Mouse (Mus musculus): ENCODE data around the gene Acvr1.
A peak's percentile ranks its signal among the peaks of the same experiment; 100 is the strongest.

Acvr1 gene

GRCm38 (mm10) chr2:58516000-58516399 is 51.0 kb downstream of the Acvr1 start:
- no peak for DNase-seq

DNA sequence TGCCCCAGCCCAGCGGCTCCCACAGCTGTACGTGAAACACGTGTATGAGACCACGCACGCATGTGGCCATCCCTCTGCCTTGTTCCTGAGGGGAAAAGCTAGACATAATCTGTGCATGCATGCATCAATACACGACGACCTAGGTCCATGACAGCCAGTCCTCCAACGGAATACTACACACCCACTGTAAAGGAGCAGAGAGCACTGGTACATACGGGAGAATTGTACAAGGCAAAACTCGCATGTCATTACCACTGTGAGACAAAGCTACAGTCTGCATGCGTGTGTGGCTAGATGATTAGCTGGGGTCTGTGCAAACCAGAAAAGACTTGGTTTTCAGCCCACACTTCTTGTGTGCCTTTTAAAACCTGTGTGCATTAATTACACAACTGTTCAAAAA is 52.5 kb downstream of the Acvr1 start:
- no peak for DNase-seq

- DNase-seq: no peak
These were observed 53.7 kb downstream of the Acvr1 start for GRCm38 (mm10) chr2:58513212-58513611.

DNA sequence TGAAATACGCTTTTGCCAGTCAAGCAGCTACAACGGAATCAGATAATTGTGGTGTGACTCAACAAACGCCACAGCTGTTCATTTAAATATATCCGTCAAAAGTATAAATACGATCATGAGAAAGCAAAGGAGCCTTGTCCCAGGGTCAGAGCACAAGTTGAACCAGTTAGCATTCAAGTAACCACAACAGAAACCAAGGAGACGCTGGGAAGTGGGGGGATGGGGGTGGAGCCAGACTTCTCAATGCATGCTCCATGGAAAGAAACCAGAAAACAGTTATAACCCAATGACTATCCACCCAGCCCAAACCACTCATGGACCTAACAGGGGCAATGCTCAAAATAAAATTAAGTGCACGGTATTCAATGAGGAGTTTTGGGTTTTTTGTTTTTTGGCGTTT is 56.8 kb downstream of the Acvr1 start:
- DNase-seq: peak in 1 of 2 experiments; percentile 42

- DNase-seq: no peak
These were observed 61.5 kb downstream of the Acvr1 start for GRCm38 (mm10) chr2:58505306-58506090.

DNA sequence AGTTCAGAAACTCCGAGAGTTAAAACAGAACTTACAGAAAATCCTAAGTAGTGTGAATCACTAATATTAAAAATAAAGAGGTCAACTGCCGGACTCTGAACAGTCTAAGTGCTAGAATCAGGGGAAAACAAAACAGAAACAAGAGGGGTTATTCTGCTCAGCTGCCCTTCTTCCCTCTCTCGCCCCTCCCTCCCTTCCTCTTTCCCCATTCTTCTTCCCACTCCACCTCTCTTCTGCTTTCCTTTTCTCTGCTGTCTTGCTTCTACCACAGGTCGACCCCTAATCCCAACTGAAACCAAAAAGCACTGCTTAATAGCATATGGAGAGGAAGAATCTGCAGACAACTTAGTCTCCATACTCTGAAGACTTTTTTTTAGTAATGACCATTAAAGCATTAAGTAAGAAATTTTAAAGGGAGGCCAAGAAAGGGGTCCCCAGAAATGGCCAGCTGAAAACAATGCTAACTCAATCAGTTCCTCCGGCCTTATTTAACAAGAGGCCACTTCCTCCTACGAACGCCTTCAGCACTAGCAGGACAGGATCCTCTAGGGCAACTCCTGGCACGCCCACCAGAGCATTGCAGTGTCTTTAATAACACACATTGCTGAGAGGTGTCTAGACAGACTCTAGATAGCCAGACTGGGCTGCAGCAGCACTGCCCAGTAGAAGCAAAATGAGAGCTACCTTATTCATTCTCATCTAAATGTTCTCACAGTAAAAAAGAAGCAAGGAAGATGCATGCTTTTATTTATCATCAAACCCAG is 70.1 kb downstream of the Acvr1 start:
- no peak for DNase-seq

DNA sequence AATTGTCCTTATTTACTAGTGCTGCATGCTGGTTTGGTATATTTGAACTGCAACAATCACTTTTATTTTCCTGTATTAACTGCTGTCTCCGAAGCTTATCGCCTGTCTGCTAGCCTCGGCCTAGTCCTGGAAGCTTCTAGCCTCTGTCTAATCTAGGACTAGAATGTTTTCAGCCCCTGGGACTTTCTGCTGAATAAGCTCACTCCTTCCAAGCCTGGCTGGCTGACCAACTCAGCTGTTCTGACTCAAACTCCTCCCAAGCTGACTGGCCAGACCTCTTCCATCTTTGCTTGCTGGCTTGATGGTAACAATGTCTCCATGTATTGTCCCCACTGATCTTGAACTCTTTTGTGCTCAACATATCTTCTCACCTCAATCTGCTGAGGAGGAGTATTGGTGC is 71.7 kb downstream of the Acvr1 start:
- DNase-seq: no peak

DNA sequence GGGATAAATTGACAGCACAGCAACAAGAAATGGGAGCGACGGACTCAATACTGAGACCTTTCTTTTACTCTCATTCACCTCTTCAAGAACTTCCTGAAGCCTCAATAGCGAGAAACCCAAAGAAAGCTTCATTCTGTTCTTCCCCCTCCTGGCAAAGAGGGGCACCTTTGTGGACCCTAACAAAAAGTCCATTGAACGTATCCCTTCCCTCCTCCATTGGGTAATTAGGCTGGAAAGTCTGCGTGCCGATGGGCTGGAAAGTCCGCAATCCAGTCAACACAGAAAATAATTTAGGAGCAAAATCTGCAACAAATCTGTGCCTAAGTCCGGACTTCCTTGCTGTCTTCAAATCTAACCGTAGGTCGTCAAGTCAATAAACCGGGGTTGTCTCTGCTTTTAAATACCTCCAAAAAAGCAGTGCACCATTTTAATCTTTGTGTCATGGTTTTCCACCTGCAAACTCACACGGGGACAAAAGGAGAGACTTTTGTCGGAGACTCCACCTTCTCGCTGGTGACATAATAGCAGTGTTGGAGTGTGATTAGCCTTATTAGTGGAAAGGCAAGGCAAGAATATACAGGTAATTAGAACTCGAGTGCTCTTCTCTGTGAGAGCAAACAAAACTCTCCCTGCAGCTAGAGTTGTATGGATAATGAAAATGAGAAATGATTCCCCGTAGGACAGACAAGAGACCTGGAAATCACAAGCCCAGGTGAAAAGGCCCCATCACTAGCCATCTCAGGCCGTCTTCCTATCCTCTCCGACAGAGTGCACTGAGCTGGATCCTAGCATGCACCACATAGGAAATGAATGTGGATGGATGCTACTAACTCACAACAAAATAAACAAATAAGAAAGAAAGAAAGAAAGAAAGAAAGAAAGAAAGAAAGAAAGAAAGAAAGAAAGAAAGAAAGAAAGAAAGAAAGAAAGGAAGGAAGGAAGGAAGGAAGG is 73.0 kb downstream of the Acvr1 start:
- DNase-seq: no peak

DNA sequence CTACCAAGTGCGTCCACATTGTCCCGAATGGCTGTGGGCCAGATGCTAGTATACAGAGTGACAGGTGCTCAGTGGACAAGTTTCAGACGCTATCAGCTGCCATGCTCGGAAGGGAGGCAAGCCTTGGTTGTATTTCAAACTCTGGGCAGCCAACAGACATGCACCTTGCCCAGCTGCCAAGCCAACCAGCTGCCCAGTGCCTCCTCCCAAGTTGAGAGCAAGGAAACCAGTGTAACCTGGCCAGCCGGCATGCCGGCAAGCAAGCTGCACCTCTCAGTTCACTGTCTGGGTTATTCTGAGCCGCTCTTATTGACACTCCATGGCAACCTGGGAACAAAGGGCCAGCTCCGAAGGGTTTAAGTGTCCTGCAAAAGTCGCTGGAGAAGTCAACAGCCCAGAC is 77.7 kb downstream of the Acvr1 start:
- peak; percentile 76 to 86 for DNase-seq

DNA sequence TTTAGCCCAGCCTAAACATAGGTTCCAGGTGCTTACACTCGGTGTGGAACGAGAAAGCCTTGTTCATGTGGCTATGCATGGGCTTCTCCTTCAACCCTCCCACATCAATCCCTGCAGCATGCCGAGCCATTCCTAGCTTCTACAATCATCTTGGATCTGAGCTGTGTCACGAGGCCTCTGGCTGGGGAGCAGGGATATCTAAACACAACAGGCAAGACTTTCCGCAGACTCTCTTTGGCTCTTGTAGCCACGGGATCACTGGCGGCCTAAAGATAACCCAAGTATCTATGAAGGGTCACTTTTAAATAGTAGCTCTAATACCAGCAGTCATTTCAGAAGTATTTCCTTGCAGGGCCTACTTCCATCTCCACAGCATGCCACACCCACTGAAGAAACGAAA is 78.6 kb downstream of the Acvr1 start:
- no peak for DNase-seq

DNA sequence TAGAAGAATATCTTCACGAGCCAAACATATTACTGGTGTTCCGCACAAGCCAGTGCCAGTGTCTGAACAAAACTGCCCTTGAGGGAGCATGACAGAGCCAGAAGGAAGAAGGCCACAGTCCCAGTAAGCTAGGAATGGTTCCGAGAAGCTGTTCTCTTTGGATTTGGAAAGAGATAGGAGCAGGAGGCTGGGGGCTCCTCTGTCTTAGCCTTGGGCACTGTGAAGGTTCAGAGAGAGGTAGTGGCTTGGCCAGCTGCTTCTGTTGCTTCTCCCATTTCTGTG is 79.7 kb downstream of the Acvr1 start:
- DNase-seq: no peak

DNA sequence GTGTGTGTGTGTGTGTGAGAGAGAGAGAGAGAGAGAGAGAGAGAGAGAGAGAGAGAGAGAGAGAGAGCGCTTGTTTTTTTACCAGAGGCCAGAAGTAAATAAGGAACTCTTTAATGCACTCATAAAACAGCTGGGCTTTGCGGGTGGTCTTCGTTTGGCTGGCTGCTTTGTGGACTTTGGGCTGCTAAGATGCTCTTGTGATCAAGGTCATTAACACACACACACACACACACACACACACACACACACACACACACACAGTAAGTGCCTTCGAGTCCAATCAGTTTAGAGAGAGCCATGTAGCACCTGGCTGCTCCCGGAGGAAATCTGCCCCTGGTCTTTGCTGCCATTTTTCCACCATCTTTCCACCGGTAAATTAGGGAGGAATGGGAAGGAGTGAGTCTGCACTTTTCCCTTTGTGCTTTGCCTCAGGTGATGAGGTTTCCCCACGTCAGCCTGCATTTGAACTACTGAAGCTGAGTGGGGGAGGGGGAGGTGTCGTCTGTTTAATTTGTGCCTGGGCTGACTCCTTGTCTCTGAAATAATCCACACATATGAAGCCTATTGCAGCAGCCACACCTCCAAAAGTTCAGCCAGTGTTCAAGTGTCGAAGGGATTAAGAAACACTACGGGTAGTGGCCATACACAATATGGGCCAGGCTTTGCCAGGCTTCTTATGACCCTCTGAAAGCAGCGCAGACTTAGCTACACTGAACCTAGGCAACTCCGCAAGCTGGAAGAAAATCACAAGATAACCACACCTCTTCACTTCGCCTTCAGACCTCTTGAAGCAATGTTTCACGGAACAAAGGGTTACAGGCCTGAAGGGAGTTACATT is 80.3 kb downstream of the Acvr1 start:
- peak; percentile 37 to 64 for DNase-seq

GRCm38 (mm10) chr2:58485683-58486082 is 81.3 kb downstream of the Acvr1 start:
- no peak for DNase-seq

DNA sequence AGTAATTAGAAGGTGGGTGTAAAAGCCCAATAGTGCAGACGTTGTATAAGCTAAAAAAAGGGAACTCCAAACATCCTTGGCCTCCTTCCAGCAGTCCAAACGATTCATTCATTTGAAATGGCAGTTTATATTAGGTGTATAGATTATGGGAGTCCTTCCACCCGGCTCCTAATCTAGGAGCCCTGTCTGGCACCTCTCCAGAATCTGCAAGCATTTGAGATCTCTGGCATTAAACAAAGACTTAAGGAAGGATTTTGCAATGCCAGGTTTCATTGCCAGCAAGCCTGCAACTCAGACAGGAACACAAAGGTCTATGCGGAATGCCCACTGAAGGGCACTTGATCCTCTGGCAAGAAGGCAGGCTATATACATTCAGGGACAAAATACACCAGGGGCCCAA is 81.8 kb downstream of the Acvr1 start:
- peak; percentile 62 to 77 for DNase-seq

DNA sequence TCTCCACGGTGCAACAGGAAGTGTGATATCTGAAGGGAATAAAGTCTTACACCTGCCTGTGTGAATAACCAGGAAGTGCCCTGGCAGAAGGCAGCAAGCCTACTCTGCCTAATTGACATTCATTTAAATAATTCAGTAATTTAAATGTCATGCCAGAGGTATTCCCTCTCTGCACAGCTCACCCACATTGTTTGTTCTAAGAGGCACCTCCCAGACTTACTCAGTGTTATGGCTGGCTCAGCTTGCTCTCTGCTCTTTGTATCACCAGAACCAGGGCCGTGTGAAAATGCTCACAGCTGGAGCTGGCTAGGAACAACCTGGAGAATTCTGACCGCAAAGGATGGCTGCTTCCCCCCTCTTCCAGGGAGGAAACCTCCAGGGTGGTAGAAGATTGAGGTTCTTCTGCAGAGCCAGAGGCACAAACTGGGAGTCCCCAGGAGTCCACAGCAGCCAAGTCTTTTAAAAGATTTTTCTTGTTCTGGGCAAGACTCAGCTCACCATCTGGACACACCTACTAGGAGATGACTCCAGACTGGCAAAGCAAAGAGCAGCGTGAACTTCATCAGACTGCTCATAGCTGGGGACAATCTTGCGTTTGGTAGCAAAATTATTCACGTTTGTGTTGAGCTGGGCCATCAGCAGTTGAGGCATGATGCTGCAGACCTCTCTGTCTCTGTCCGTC is 82.5 kb downstream of the Acvr1 start:
- DNase-seq: no peak

DNA sequence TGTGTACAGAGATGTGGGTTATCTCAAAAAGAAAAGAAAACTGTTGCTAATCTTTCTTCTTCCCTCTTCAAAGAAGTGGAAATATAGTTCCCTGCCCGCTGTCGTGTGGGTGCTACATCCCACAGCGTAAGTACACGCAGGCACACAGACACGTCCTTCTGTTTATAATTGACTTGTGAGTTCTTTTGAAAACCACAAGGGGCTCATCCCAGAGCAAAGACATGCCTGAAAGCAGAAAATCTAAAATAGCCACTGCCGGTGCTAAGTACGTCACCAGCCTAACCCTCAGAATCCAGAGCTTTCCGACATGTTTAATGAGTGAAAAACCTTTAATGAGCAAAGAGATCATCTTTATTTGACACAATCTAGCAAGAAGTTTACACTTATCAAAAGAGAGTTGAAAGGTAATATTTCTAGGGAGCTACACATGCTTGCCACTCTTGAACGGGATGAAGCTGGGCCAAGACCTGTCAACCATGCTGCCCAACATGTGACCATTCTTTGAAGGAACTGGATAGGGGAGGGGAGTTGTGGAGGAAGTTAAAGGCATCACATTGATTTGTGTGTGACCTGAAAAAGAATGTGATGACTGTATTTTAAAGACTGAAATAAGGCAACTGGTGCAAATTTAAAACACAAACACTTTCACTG is 85.4 kb downstream of the Acvr1 start:
- no peak for DNase-seq

DNA sequence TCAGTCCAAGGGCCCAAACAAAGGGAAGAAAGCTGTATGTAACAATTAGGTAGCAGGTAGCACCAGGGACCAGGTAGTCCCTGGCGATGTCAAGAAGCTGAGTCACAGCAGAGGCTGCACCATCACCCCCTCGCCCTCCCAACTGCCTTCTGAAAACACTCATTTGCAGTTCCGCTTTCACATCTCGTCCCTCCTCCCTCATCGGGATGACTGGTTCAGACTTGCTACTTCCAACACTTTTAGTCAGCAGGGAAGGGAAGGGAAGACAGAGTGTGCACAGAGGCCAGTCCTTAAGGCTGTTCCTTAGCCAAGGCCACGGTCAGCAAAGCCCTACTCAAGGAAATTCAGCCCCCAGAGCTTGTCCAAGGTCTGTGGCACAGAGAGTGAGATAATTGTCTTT is 86.2 kb downstream of the Acvr1 start:
- DNase-seq: peak in 1 of 2 experiments; percentile 26

DNA sequence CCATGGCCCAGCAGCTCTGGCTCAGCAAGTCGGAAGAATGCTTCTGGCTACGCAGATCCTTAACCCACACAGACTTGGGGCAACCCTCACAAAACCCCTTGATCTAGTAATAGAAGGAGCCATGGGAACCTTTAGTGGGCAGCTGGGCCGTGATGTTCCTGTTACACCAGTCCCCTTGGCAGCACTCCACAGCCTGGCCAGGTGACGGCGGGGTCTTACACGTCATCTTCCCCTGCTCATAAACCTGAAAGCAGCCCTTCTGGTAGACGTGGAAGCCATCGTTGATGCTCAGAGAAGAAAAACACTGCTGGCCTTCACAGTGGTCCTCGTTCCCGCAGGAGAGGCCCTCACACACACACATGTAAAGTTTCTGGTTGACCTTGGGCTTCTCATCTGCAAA is 87.4 kb downstream of the Acvr1 start:
- DNase-seq: no peak

- no peak for DNase-seq
These were observed 88.8 kb downstream of the Acvr1 start for GRCm38 (mm10) chr2:58478144-58478543.

DNA sequence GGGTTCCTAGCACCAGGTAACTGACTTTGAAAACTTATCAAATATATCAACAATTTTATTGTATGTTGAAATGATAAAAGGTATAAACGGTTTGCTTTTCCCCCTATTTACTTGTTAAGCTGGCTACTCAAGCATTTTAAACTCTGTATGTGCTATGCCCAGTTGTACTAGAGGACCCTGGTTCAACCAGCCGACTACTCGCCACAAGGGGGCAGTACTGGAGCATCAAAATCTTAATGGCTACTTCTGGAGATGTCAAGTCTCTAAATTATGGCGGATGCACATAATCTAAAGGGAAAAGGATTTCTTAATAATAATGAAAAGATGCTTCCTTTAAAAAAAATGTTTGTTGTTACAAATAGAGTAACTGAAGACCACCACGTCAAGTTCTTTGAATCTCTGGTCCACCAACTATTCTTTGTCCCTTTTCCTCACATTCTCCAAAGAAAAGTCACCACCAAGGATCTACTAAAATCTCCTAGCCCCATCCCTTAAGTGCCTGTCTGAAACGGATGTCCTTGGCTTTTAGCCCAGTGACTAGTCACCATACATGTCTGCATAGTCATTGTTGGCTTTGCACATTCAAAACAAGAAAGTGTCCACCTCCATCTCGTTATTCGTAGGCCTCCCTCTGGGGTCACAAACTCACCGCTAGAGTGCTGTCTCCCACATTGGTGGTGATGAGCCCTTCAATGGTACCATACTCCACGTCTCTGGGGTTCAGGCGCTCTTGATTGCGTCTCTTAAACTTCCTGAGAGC is 89.8 kb downstream of the Acvr1 start:
- DNase-seq: peak; percentile 77 to 87

GRCm38 (mm10) chr2:58475578-58475977 is 91.4 kb downstream of the Acvr1 start:
- no peak for DNase-seq

Data from lung, adult 18-20 months (tissue).